Mouse (Mus musculus) limb, embryonic 14.5 days (tissue): ENCODE results near the gene Plac1. TPM values are rescaled to one million over a fixed set of nuclear protein-coding genes. Genes with fewer than 3 reads are reported as not detected.

ENCODE experiments used
- ATAC-seq: fragments of 200-750 bp; cut with Nextera tagmentation; 2 replicates; pipeline ENCODE4 v1.8.0; 2017; ENCODE audit warnings: low read depth, moderate number of reproducible peaks, moderate TSS enrichment; ENCODE audit not compliant: low FRiP score
- DNase-seq: peaks from one replicate; pipeline ENCODE4 v3.0.0-alpha.2; 2015; ENCODE audit warnings: low spot score
- H3K27ac ChIP-seq: fragments of 300-500 bp; sonication (generic); replicated peaks from 2 replicates; pipeline ENCODE4 v1.5.1; 2014; ENCODE audit warnings: low read depth, mild to moderate bottlenecking, low read length, moderate library complexity, mixed read lengths
- H3K27me3 ChIP-seq: fragments of 300-500 bp; sonication (generic); 2 replicates; pipeline ENCODE4 v1.6.1; 2014; ENCODE audit warnings: low read length, mixed read lengths; ENCODE audit not compliant: control insufficient read depth, insufficient read depth
- H3K36me3 ChIP-seq: fragments of 300-500 bp; sonication (generic); 2 replicates; pipeline ENCODE4 v1.6.1; 2014; ENCODE audit warnings: mild to moderate bottlenecking, low read length, moderate library complexity, mixed read lengths; ENCODE audit not compliant: control insufficient read depth, insufficient read depth
- H3K4me1 ChIP-seq: fragments of 300-500 bp; sonication (generic); 2 replicates; pipeline ENCODE4 v1.6.1; 2014; ENCODE audit warnings: antibody characterized with exemption, low read length, mixed read lengths; ENCODE audit not compliant: control insufficient read depth, insufficient read depth
- H3K4me2 ChIP-seq: fragments of 300-500 bp; sonication (generic); replicated peaks from 2 replicates; pipeline ENCODE4 v1.6.1; 2014; ENCODE audit warnings: low read depth, mild to moderate bottlenecking, low read length, moderate library complexity; ENCODE audit not compliant: severe bottlenecking
- H3K4me3 ChIP-seq: fragments of 300-500 bp; sonication (generic); replicated peaks from 2 replicates; pipeline ENCODE4 v1.5.1; 2014; ENCODE audit warnings: low read length
- H3K9ac ChIP-seq: fragments of 300-500 bp; sonication (generic); 2 replicates; pipeline ENCODE4 v1.6.1; 2014; ENCODE audit warnings: mild to moderate bottlenecking, low read depth, low read length, moderate library complexity; ENCODE audit not compliant: severe bottlenecking
- H3K9me3 ChIP-seq: fragments of 300-500 bp; sonication (generic); 2 replicates; pipeline ENCODE4 v1.6.1; 2016; ENCODE audit warnings: low read length; ENCODE audit not compliant: control insufficient read depth
- POLR2A ChIP-seq: fragments of 200-500 bp; IDR thresholded peaks from 2 replicates; pipeline ENCODE4 v1.8.0; 2012; ENCODE audit warnings: inconsistent platforms, mild to moderate bottlenecking, moderate library complexity, borderline replicate concordance; ENCODE audit not compliant: insufficient read depth, insufficient read length; ENCODE audit errors: extremely low read depth
- WGBS: fragments of 180-500 bp; shearing (Covaris S2); extraction: QIAGEN DNeasy Blood & Tissue Kit; methylation state at CpG from one replicate; pipeline ENCODE4 v1.1.7; 2014; 5-methylcytosine and 5-hydroxymethylcytosine counted together
- polyA plus RNA-seq, 2 experiments: library from polyadenylated mRNA; depleted of rRNA in 1 of 2; stranded (reverse) in 1 of 2; unstranded in 1 of 2; fragments of >200 nt; fragmentation: Nextera tagmentation in 1 of 2; extraction: Ambion mirVana in 1 of 2; gene quantifications; 2 replicates each; pipeline versions ENCODE4 v1.2.1 to v1.2.3; 2012 to 2014

Plac1 gene
- polyA plus RNA-seq, 2 experiments, result 12.6 to 14.0 TPM

- no peak for ATAC-seq
- 73% methylated on average over 2 of the region's 2 CpGs for whole genome bisulfite sequencing
Measured at GRCm38 (mm10) chrX:53139641-53140040, 100.3 kb downstream of the Plac1 start.

DNA sequence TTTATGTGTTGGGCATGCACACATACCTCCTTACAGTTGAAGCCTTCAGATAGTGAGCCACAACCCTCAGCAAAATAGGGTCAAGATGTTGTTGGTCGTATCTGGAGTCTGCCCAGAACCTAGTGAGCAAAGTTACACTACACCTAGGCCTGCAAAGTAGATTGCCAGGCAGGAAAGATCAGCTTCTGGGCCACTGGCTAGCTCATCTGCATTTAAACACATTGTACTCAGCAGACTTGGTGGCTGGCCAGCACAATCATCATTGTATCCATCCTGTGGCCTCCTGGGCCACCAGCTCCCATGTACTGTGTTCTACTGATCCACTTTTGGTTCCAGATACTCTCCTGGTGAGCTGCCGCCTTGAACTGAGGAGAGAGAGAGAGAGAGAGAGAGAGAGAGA, 102.8 kb downstream of the Plac1 start:
- ATAC-seq (no peak; the same call in 1 of the 2 replicates), DNase-seq (peak; percentile 23)
- no peaks in the 10 kb centered on the region for H3K9me3 ChIP-seq
- no peak overlapping the region for H3K4me2 ChIP-seq
- 69% methylated on average over 2 of the region's 2 CpGs for WGBS
- no peaks in the 10 kb centered on the region for H3K36me3 ChIP-seq
- no peak overlapping the region for H3K27ac ChIP-seq
- no peak overlapping the region for H3K4me3 ChIP-seq
- no peak for TF ChIP-seq POLR2A
- H3K4me1 ChIP-seq, result no peaks in the 10 kb centered on the region
- no peaks in the 10 kb centered on the region for H3K27me3 ChIP-seq
- no peak overlapping the region for H3K9ac ChIP-seq

More at GRCm38 (mm10) chrX:53139641-53140040, 100.3 kb downstream of the Plac1 start:
- H3K27ac ChIP-seq, result no peak overlapping the region
- no peaks in the 10 kb centered on the region for H3K4me1 ChIP-seq
- H3K27me3 ChIP-seq, result no peaks in the 10 kb centered on the region
- no peaks in the 10 kb centered on the region for H3K36me3 ChIP-seq
- H3K9ac ChIP-seq, result no peak overlapping the region
- no peak overlapping the region for H3K4me3 ChIP-seq
- no peak overlapping the region for H3K4me2 ChIP-seq
- H3K9me3 ChIP-seq, result no peaks in the 10 kb centered on the region
- no peak for DNase-seq
- TF ChIP-seq POLR2A, result no peak

DNA sequence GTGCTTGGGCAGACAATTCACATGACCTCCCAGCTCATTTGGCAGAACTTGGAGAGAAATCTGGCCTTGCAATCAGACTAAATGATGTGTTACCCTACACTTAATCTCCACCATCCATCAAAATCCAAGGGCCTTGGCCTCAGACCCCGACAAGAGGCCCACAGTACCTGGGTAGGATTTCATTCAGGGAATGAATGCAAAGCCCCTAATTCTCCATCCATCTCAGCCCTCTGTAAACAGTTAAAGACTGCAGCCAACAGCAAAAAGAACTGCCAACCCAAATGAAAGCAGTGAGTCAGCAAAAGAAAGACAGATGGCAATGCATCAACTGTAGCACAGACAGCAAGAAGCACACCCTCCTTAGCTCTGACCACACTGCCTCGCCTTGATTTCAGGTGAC, 110.4 kb downstream of the Plac1 start:
- Histone ChIP-seq H3K4me1 (peaks cover 10% of the 10 kb centered on the region; the same call in 1 of the 2 replicates), H3K36me3 (no peaks in the 10 kb centered on the region), H3K27ac (0 out of 2 replicates have a peak overlapping the region, but pooled peaks have one; percentile 8), H3K9ac (no peak overlapping the region), H3K9me3 (no peaks in the 10 kb centered on the region), H3K4me2 (no peak overlapping the region), H3K4me3 (no peak overlapping the region), H3K27me3 (no peaks in the 10 kb centered on the region)
- no peak for DNase-seq
- ATAC-seq, result no peak
- 31% methylated on average over 2 of the region's 2 CpGs for WGBS
- no peak for TF ChIP-seq POLR2A

- Histone ChIP-seq H3K4me1 (peaks cover 10% of the 10 kb centered on the region; the same call in 1 of the 2 replicates), H3K27me3 (no peaks in the 10 kb centered on the region), H3K36me3 (no peaks in the 10 kb centered on the region), H3K27ac (peak overlapping the region; percentile 77), H3K9ac (no peak overlapping the region), H3K9me3 (no peaks in the 10 kb centered on the region), H3K4me3 (no peak overlapping the region), H3K4me2 (no peak overlapping the region)
- ATAC-seq, result peak; percentile 73
- peak; percentile 23 for DNase-seq
- WGBS, result 80% methylated on average over 6 of the region's 6 CpGs
- no peak for TF ChIP-seq POLR2A
Measured at GRCm38 (mm10) chrX:53126492-53127033, 113.3 kb downstream of the Plac1 start.

DNA sequence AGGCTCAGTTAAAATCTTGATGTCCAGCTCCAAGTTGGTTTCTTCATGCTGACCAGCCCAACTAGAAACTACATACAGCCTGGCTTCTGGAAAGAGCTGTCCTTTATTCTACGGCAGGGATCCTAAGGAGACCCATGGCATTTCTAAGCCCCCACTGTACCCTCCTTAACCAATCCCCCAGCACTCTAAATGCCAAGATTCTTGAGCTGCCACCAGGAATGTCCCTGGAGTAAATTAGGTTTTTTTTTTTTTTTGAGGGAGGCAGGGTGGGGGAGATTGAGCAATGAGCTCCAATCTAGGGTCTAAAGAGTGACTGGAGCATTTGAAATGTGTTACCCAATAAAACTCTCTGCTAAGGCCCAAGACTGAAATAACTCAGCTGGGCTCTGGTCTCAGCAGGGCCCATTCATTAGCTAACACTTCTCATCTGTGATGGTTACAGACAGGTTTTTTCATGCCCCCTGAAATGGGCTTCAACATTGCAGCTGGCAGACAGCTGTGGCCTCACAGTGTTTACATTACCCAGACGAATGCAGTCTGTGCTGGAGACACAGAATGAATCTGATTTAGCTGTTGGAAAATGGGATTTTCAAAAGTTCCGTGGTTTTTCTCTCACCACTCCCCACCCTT, 114.0 kb downstream of the Plac1 start:
- peaks cover 10% of the 10 kb centered on the region; the same call in 1 of the 2 replicates for H3K4me1 ChIP-seq
- peak; percentile 81 for DNase-seq
- no peaks in the 10 kb centered on the region for H3K27me3 ChIP-seq
- H3K4me2 ChIP-seq, result no peak overlapping the region
- H3K4me3 ChIP-seq, result no peak overlapping the region
- H3K9me3 ChIP-seq, result no peaks in the 10 kb centered on the region
- no peaks in the 10 kb centered on the region for H3K36me3 ChIP-seq
- H3K27ac ChIP-seq, result peak overlapping the region; percentile 77
- WGBS, result 34% methylated on average over 3 of the region's 3 CpGs
- no peak overlapping the region for H3K9ac ChIP-seq
- peak; percentile 92 for ATAC-seq
- TF ChIP-seq POLR2A, result no peak
